Mouse (Mus musculus) regulatory T cell (primary cell): ENCODE data around the gene Olfr352.

Experiments used
- in situ Hi-C: fragments of 300-600 bp; cut with MboI, MseI; formaldehyde crosslinking; loops from one replicate; pipeline ENCODE4 v1.15.1; 2025; ENCODE audit warnings: high pct_unique_total_duplicates

Olfr352 gene

GRCm38 (mm10) chr2:36868160-36868559 is at the start of gene Olfr352:
Gene Olfr352, plus strand, starts transcription at chr2:36868460.
- in situ Hi-C loops = no loop called here

DNA sequence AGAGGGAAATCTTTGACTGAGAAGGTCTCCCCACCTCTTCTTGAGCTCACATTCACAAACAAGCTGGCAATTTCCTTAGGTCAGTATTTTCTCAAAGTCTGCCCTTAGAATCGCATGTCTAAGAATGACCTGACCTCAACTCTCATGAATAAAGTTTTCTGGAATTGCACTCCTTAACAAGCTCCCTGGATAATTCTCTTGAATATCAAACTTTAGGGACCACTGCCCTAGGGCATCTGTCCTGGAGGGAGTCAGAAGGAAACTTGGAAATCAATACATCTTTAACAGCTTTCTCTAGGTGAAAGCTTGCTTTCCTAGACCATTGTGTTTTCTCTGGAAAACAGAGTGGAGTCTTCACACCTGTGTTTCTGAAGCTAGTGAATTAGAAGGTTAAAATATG is 22.2 kb upstream of the Olfr352 start, which contains the start of gene Olfr350:
Gene Olfr350, plus strand, starts transcription at position 301 of the 400 bp plus-strand sequence.
- in situ Hi-C loops = no loop called here

DNA sequence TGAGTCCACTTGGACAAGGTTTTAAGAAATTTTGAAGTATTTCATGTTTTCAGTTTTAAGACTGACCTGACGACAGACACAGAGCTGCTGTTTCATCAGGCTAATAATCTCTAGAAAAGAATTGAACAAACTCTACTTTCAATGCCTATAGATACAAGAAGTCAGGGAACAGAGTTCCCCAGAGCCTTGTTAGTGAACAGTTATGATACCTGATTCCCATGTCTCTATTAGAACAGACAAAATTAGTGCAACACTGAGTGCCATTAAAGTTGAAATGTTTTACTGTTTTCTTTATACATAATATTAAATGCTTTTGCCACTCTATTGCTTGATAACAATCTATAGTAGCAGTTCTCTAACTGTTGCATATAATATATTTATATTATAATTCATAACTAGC is 5.7 kb upstream of the Olfr352 start, which contains the start of gene Olfr351:
Gene Olfr351, minus strand, starts transcription at position 101 of the 400 bp plus-strand sequence.
- in situ Hi-C loops = no loop called here

- in situ Hi-C loops = no loop called here
These were observed 24.6 kb downstream of the Olfr352 start, which contains the start of gene Olfr353 for GRCm38 (mm10) chr2:36892836-36893235. Gene Olfr353, minus strand, starts transcription at chr2:36892936.

- in situ Hi-C loops = no loop called here
These were observed 28.9 kb downstream of the Olfr352 start for GRCm38 (mm10) chr2:36897114-36897513.

DNA sequence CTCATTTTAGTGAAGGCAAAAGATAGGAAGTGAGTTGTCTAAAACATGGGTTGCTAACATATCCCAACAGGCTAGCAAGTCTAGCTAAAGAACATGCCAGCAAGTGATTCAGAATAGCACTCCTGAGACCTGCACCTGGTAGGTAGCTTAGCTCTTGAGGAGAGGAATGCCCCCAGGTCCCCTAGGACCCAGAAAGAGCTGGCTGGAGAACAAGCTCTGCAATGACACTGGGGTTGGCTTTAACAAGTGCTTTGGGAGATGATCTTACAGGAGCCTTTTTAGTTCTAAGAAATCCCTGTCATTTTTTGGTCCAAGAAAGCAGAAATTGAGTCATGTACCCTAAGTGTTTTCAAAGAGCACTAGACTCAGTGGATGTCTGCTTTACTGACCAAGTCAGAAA is 37.1 kb downstream of the Olfr352 start, which contains the start of gene Olfr354:
Gene Olfr354, plus strand, starts transcription at position 301 of the 400 bp plus-strand sequence.
- in situ Hi-C loops = no loop called here
